Mouse (Mus musculus): Measurements from ENCODE around the gene Mroh2a. TPM values are rescaled to one million over a fixed set of nuclear protein-coding genes. Genes with fewer than 3 reads are reported as not detected.

Gene Mroh2a
- total RNA-seq, 1 experiment: 0.76 TPM

DNA sequence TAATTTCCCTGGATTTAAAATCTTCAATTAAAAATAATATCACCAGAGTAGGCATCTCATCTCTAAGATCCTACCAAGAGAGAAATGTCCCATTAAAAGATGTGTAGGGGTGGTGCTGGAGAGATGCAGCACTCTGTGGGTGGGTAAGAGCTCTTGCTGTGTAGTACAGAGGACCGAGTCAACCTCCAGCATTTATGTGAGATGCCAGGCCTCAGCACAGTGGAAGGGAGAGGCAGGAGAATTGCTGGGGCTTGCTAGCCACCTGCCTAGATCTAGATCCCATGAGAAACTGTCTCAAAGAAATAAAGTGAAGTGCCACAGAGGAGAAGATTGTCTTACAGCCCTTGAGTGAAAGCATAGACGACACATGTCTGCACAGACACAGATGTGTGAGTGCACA is 10.2 kb upstream of the Mroh2a start:
- in situ Hi-C loops (cut with MboI; ENCODE audit: low sequenced_read_pairs in 2 of 2, unreplicated experiment in 2 of 2): no loop called here
- Histone ChIP-seq H3K36me3 (ENCODE audit: control insufficient read depth, insufficient read depth, low read length, poor library complexity, severe bottlenecking) (no peaks in the 10 kb centered on the region), H3K9ac (ENCODE audit: insufficient read depth, low read depth, low read length, poor library complexity, severe bottlenecking) (no peak overlapping the region), H3K4me1 (ENCODE audit: control insufficient read depth in 2 of 2, insufficient read depth in 2 of 2, low read length in 2 of 2, poor library complexity in 1 of 2) (no peaks in the 10 kb centered on the region), H3K9me3 (ENCODE audit: control insufficient read depth, insufficient read depth, low read depth, low read length) (no peaks in the 10 kb centered on the region), H3K27ac (ENCODE audit: insufficient read depth, low read depth, low read length, poor library complexity, severe bottlenecking) (no peak overlapping the region), H3K4me3 (ENCODE audit: insufficient read depth in 1 of 2, low read depth in 1 of 2, low read length in 2 of 2, poor library complexity in 1 of 2, severe bottlenecking in 1 of 2) (no peak overlapping the region)
- TF ChIP-seq ZC3H11A (IDR thresholded peaks at IDR 0.05; ENCODE audit: borderline replicate concordance, low read depth, low read length) (no peak), CHD2 (IDR thresholded peaks at IDR 0.05; ENCODE audit: low read depth, low read length) (no peak), MAFK (IDR thresholded peaks at IDR 0.05; ENCODE audit: insufficient read depth, low read depth, low read length) (no peak), HCFC1 (IDR thresholded peaks at IDR 0.05; ENCODE audit: borderline replicate concordance, insufficient read depth, low read length) (no peak), ZNF384 (IDR thresholded peaks at IDR 0.05; ENCODE audit: low read depth, low read length) (no peak)
- no peak for DNase-seq (ENCODE audit: low read depth, low spot score)

DNA sequence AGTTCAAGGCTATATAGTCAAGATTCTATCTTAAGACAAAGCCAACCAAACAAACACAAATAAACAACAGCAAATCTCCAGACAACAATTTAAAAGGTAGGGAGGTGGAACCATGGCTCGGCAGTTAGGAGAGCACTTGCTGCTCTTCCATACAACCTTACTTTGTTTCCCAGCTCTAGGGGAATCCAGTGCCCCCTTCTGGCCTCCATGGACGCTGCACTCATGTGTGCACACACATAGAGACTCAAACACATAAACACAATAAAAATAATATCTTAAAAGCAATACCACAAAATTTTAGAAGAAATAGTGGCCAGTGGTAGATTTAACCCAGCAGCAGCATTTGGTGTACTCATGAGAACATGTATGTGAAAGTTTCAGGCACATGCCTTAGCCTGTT is 9.6 kb upstream of the Mroh2a start:
- TF ChIP-seq MAFK (IDR thresholded peaks at IDR 0.05; ENCODE audit: insufficient read depth, low read depth, low read length): no peak
- TF ChIP-seq ZNF384 (IDR thresholded peaks at IDR 0.05; ENCODE audit: low read depth, low read length): no peak
- no peak for TF ChIP-seq HCFC1 (IDR thresholded peaks at IDR 0.05; ENCODE audit: borderline replicate concordance, insufficient read depth, low read length)
- no peak for TF ChIP-seq ZC3H11A (IDR thresholded peaks at IDR 0.05; ENCODE audit: borderline replicate concordance, low read depth, low read length)
- TF ChIP-seq CHD2 (IDR thresholded peaks at IDR 0.05; ENCODE audit: low read depth, low read length): no peak
- in situ Hi-C loops (cut with MboI; ENCODE audit: low sequenced_read_pairs in 2 of 2, unreplicated experiment in 2 of 2): no loop called here

DNA sequence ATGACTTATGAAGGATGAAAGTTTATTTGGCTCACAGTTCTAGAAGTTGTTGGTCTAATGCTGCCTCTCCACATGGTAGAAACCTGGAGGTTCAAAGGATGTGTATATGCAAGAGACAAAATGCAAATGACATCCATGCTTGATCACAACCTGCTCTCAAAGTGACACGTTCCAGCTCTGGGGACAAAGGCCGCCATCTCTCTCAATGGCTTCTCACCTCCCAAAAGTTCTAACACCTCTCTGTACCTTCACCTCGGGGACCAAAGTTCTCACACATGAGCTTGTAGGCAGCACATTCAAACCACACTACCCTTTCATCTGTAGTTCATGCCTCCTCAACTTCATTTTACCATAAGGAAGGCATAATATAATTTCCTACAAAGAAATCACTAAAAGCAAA is 9.2 kb upstream of the Mroh2a start:
- H3K27ac ChIP-seq (ENCODE audit: insufficient read depth, low read depth, low read length, poor library complexity, severe bottlenecking): no peak overlapping the region
- no peaks in the 10 kb centered on the region for H3K9me3 ChIP-seq (ENCODE audit: control insufficient read depth, insufficient read depth, low read depth, low read length)
- no peaks in the 10 kb centered on the region for H3K36me3 ChIP-seq (ENCODE audit: control insufficient read depth, insufficient read depth, low read length, poor library complexity, severe bottlenecking)
- TF ChIP-seq ZC3H11A (IDR thresholded peaks at IDR 0.05; ENCODE audit: borderline replicate concordance, low read depth, low read length) (no peak), ZNF384 (IDR thresholded peaks at IDR 0.05; ENCODE audit: low read depth, low read length) (no peak), HCFC1 (IDR thresholded peaks at IDR 0.05; ENCODE audit: borderline replicate concordance, insufficient read depth, low read length) (no peak)
- in situ Hi-C loops (cut with MboI; ENCODE audit: low sequenced_read_pairs in 2 of 2, unreplicated experiment in 2 of 2): no loop called here
- no peaks in the 10 kb centered on the region for H3K4me1 ChIP-seq (ENCODE audit: control insufficient read depth in 2 of 2, insufficient read depth in 2 of 2, low read length in 2 of 2, poor library complexity in 1 of 2)
- H3K9ac ChIP-seq (ENCODE audit: insufficient read depth, low read depth, low read length, poor library complexity, severe bottlenecking): no peak overlapping the region
- no peak for DNase-seq (ENCODE audit: low read depth, low spot score)
- H3K4me3 ChIP-seq (ENCODE audit: insufficient read depth in 1 of 2, low read depth in 1 of 2, low read length in 2 of 2, poor library complexity in 1 of 2, severe bottlenecking in 1 of 2): no peak overlapping the region

More for the DNA sequence above, 9.6 kb upstream of the Mroh2a start:
- Histone ChIP-seq H3K4me1 (ENCODE audit: control insufficient read depth in 2 of 2, insufficient read depth in 2 of 2, low read length in 2 of 2, poor library complexity in 1 of 2) (no peaks in the 10 kb centered on the region), H3K9me3 (ENCODE audit: control insufficient read depth, insufficient read depth, low read depth, low read length) (no peaks in the 10 kb centered on the region), H3K4me3 (ENCODE audit: insufficient read depth in 1 of 2, low read depth in 1 of 2, low read length in 2 of 2, poor library complexity in 1 of 2, severe bottlenecking in 1 of 2) (no peak overlapping the region), H3K36me3 (ENCODE audit: control insufficient read depth, insufficient read depth, low read length, poor library complexity, severe bottlenecking) (no peaks in the 10 kb centered on the region), H3K27ac (ENCODE audit: insufficient read depth, low read depth, low read length, poor library complexity, severe bottlenecking) (no peak overlapping the region), H3K9ac (ENCODE audit: insufficient read depth, low read depth, low read length, poor library complexity, severe bottlenecking) (no peak overlapping the region)
- DNase-seq (ENCODE audit: low read depth, low spot score): no peak

DNA sequence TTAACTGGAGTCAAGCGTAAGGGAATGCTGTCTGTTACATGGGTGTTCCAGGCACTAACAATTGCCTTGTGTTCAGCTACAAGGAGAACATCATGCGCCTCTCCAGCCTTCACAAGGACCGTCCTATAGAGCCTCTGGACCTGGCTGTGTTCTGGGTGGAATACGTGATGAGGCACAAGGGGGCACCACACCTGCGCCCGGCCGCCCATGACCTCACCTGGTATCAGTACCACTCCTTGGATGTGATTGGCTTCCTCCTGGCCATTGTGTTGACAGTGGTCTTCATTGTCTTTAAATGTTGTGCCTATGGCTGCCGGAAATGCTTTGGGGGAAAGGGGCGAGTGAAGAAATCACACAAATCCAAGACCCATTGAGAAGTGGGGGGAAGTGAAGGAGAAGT is 8.7 kb upstream of the Mroh2a start:
- in situ Hi-C loops (cut with MboI; ENCODE audit: low sequenced_read_pairs in 2 of 2, unreplicated experiment in 2 of 2): no loop called here
- DNase-seq (ENCODE audit: low read depth, low spot score): no peak
- TF ChIP-seq MAFK (IDR thresholded peaks at IDR 0.05; ENCODE audit: insufficient read depth, low read depth, low read length) (no peak), ZC3H11A (IDR thresholded peaks at IDR 0.05; ENCODE audit: borderline replicate concordance, low read depth, low read length) (no peak), HCFC1 (IDR thresholded peaks at IDR 0.05; ENCODE audit: borderline replicate concordance, insufficient read depth, low read length) (no peak)
- Histone ChIP-seq H3K9me3 (ENCODE audit: control insufficient read depth, insufficient read depth, low read depth, low read length) (no peaks in the 10 kb centered on the region), H3K36me3 (ENCODE audit: control insufficient read depth, insufficient read depth, low read length, poor library complexity, severe bottlenecking) (no peaks in the 10 kb centered on the region), H3K4me3 (ENCODE audit: insufficient read depth in 1 of 2, low read depth in 1 of 2, low read length in 2 of 2, poor library complexity in 1 of 2, severe bottlenecking in 1 of 2) (no peak overlapping the region), H3K9ac (ENCODE audit: insufficient read depth, low read depth, low read length, poor library complexity, severe bottlenecking) (no peak overlapping the region), H3K27ac (ENCODE audit: insufficient read depth, low read depth, low read length, poor library complexity, severe bottlenecking) (no peak overlapping the region), H3K4me1 (ENCODE audit: control insufficient read depth in 2 of 2, insufficient read depth in 2 of 2, low read length in 2 of 2, poor library complexity in 1 of 2) (no peaks in the 10 kb centered on the region)

DNA sequence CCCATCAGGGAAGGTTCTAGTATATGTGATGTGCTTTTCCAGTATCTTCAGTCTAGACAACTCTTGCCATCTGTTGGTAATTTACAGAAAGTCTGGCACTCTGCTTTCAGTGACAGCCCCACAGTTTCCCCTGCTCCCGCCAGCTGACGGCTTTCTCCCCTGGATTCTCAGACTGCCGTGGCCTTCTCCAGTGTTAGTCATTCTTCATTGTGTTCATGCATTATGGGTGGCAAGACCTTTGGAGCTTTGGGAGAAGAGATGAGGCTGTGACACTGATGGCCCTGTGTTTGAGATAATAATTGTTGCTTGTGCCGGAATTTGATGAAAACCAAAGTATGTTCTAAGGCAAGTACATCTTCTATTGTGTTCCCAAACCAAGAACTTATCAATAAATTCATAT is 8.2 kb upstream of the Mroh2a start:
- H3K4me1 ChIP-seq (ENCODE audit: control insufficient read depth in 2 of 2, insufficient read depth in 2 of 2, low read length in 2 of 2, poor library complexity in 1 of 2): no peaks in the 10 kb centered on the region
- DNase-seq (ENCODE audit: low read depth, low spot score): no peak
- TF ChIP-seq ZNF384 (IDR thresholded peaks at IDR 0.05; ENCODE audit: low read depth, low read length): no peak
- no peak for TF ChIP-seq ZC3H11A (IDR thresholded peaks at IDR 0.05; ENCODE audit: borderline replicate concordance, low read depth, low read length)
- TF ChIP-seq CHD2 (IDR thresholded peaks at IDR 0.05; ENCODE audit: low read depth, low read length): no peak
- no peak for TF ChIP-seq HCFC1 (IDR thresholded peaks at IDR 0.05; ENCODE audit: borderline replicate concordance, insufficient read depth, low read length)
- TF ChIP-seq MAFK (IDR thresholded peaks at IDR 0.05; ENCODE audit: insufficient read depth, low read depth, low read length): no peak
- no peak overlapping the region for H3K4me3 ChIP-seq (ENCODE audit: insufficient read depth in 1 of 2, low read depth in 1 of 2, low read length in 2 of 2, poor library complexity in 1 of 2, severe bottlenecking in 1 of 2)
- no peaks in the 10 kb centered on the region for H3K36me3 ChIP-seq (ENCODE audit: control insufficient read depth, insufficient read depth, low read length, poor library complexity, severe bottlenecking)
- no peaks in the 10 kb centered on the region for H3K9me3 ChIP-seq (ENCODE audit: control insufficient read depth, insufficient read depth, low read depth, low read length)
- H3K9ac ChIP-seq (ENCODE audit: insufficient read depth, low read depth, low read length, poor library complexity, severe bottlenecking): no peak overlapping the region
- in situ Hi-C loops (cut with MboI; ENCODE audit: low sequenced_read_pairs in 2 of 2, unreplicated experiment in 2 of 2): no loop called here
- H3K27ac ChIP-seq (ENCODE audit: insufficient read depth, low read depth, low read length, poor library complexity, severe bottlenecking): no peak overlapping the region

Measured in ES-E14 (cell line).